Comparison of ENCODE assay signal across 16 mouse cellular contexts in genomic region chr19:6265727-6266182, GRCm38 (mm10). TPM values are rescaled to one million over a fixed set of nuclear protein-coding genes. Genes with fewer than 3 reads are reported as not detected.
DNase-seq lines count a peak whose midpoint lies in the region; ATAC-seq and TF ChIP-seq lines count a peak whose summit lies in the region.
"Had no signal": no experiment of that assay in that cellular context is flagged by ENCODE, and none has a peak within 500 bp of the region (broad histone marks: within the 10 kb centered on the region; RNA-seq: fewer than 3 reads in every experiment).

No protein-coding gene starts in this region.

- peaks cover 85% of the 10 kb centered on the region for H3K4me1 ChIP-seq in E14TG2a.4 (replicated peaks; ENCODE audit: low read depth, low read length)
- H3K4me1 ChIP-seq in intestine, postnatal 0 days (replicated peaks; ENCODE audit: control insufficient read depth, insufficient read depth, low read length): peaks cover 4% of the 10 kb centered on the region; the same call in 1 of the 2 replicates

- H3K4me3 ChIP-seq in left cerebral cortex, adult 2 months: no peak overlapping the region
- no peak overlapping the region for H3K4me3 ChIP-seq in E14TG2a.4 (replicated peaks; ENCODE audit: low read length)
- peak overlapping the region; percentile 62 for H3K4me3 ChIP-seq in intestine, postnatal 0 days (ENCODE audit: low read depth, low read length)
- H3K4me3 ChIP-seq: erythroblast, embryonic 14.5 days; hindbrain, embryonic 15.5 days; kidney, embryonic 15.5 days; limb, embryonic 12.5 days had no signal

- H3K36me3 ChIP-seq in E14TG2a.4 (ENCODE audit: insufficient read depth, low read length): peaks cover 28% of the 10 kb centered on the region
- H3K36me3 ChIP-seq in intestine, postnatal 0 days (ENCODE audit: control insufficient read depth, insufficient read depth): peaks cover 16% of the 10 kb centered on the region

- 39% methylated on average over 6 of the region's 6 CpGs for WGBS in intestine, postnatal 0 days

- no peak for ATAC-seq in intestine, postnatal 0 days

- H3K4me2 ChIP-seq in intestine, postnatal 0 days (replicated peaks; ENCODE audit: low read depth): peak overlapping the region; percentile 77
- H3K4me2 ChIP-seq: hindbrain, embryonic 15.5 days; kidney, embryonic 15.5 days; limb, embryonic 12.5 days had no signal

- peak; percentile 72 for DNase-seq in cerebellum, adult 11-12 months
- DNase-seq in cerebellum, postnatal 4 days (ENCODE audit: low spot score in 2 of 2): no peak
- DNase-seq in left cerebral cortex, adult 2 months (ENCODE audit: extremely low spot score in 1 of 2, low spot score in 2 of 2): no peak
- no peak for DNase-seq in left cerebral cortex, postnatal 14 days (ENCODE audit: low spot score in 2 of 2)
- no peak for DNase-seq in right cerebral cortex, postnatal 36 days (ENCODE audit: low spot score in 2 of 2)
- no peak for DNase-seq in layer of hippocampus, adult 11-12 months (ENCODE audit: low spot score)
- DNase-seq: adrenal gland, postnatal 10 days; layer of hippocampus, adult 9-11 months had no signal

- no peaks in the 10 kb centered on the region for H3K27me3 ChIP-seq in E14TG2a.4 (ENCODE audit: insufficient read depth, low read length)
- H3K27me3 ChIP-seq in intestine, postnatal 0 days (replicated peaks; ENCODE audit: control insufficient read depth, insufficient read depth, low read length): no peaks in the 10 kb centered on the region
- H3K27me3 ChIP-seq: hindbrain, embryonic 15.5 days; kidney, embryonic 15.5 days had no signal

- intact Hi-C loops in left cerebral cortex, adult 2 months (cut with DNase I): no loop called here
- intact Hi-C loops in left cerebral cortex, postnatal 14 days (cut with DNase I): no loop called here

- peak; percentile 30 for TF ChIP-seq CTCF in left cerebral cortex, adult 2 months (IDR thresholded peaks at IDR 0.05)
- TF ChIP-seq CTCF in E14TG2a.4 (conservative IDR thresholded peaks at IDR 0.05; ENCODE audit: low read length): peak; percentile 28
- peak; percentile 60 for TF ChIP-seq CTCF in intestine, postnatal 0 days (IDR thresholded peaks at IDR 0.05; ENCODE audit: low read depth)

- peak overlapping the region; percentile 58; the same call in 1 of the 2 replicates for H3K9ac ChIP-seq in intestine, postnatal 0 days (ENCODE audit: low read depth, low read length)
- H3K9ac ChIP-seq: hindbrain, embryonic 15.5 days; kidney, embryonic 15.5 days; limb, embryonic 12.5 days had no signal

- H3K27ac ChIP-seq in left cerebral cortex, adult 2 months: no peak overlapping the region
- peak overlapping the region; percentile 99 for H3K27ac ChIP-seq in intestine, postnatal 0 days (ENCODE audit: low read depth, low read length)
- H3K27ac ChIP-seq: hindbrain, embryonic 15.5 days; kidney, embryonic 15.5 days; limb, embryonic 12.5 days; macrophage had no signal

- no peaks in the 10 kb centered on the region for H3K9me3 ChIP-seq in E14TG2a.4 (ENCODE audit: low read length)
- no peaks in the 10 kb centered on the region for H3K9me3 ChIP-seq in intestine, postnatal 0 days (ENCODE audit: control insufficient read depth)
- H3K9me3 ChIP-seq: hindbrain, embryonic 15.5 days; kidney, embryonic 15.5 days had no signal

RNA-seq across cellular contexts. Expression of gene Ehd1, which starts 10.8 kb away (rescaled TPM):
- total RNA-seq in left cerebral cortex, adult 2 months (2021): 10 to 100 TPM; 36.4 to 43.5 TPM
- total RNA-seq in left cerebral cortex, postnatal 14 days (2021): 10 to 100 TPM; 44.2 to 51.7 TPM
- 177 and 201 TPM in 2 replicates for polyA plus RNA-seq in intestine, postnatal 0 days (2015; fragmentation: Nextera tagmentation; extraction: Ambion mirVana)

RNA-seq across cellular contexts. Expression of gene Atg2a, which starts 24.3 kb away (rescaled TPM):
- 10 to 100 TPM; 37.4 to 40.1 TPM for total RNA-seq in left cerebral cortex, adult 2 months (2021)
- total RNA-seq in left cerebral cortex, postnatal 14 days (2021): 10 to 100 TPM; 37.8 to 38.5 TPM
- 3.6 and 4.0 TPM in 2 replicates for polyA plus RNA-seq in intestine, postnatal 0 days (2015; fragmentation: Nextera tagmentation; extraction: Ambion mirVana)

RNA-seq across cellular contexts. Expression of gene Ppp2r5b, which starts 30.1 kb away (rescaled TPM):
- total RNA-seq in left cerebral cortex, adult 2 months (2021): 100 to 1,000 TPM; 149 to 158 TPM
- total RNA-seq in left cerebral cortex, postnatal 14 days (2021): 100 to 1,000 TPM; 187 to 194 TPM
- polyA plus RNA-seq in intestine, postnatal 0 days (2015; fragmentation: Nextera tagmentation; extraction: Ambion mirVana): 15.2 and 17.1 TPM in 2 replicates

RNA-seq across cellular contexts. Expression of gene Gpha2, which starts 39.6 kb away (rescaled TPM):
- not detected for total RNA-seq in left cerebral cortex, adult 2 months (2021)
- not detected for total RNA-seq in left cerebral cortex, postnatal 14 days (2021)
- 0.26 and 0.34 TPM in 2 replicates for polyA plus RNA-seq in intestine, postnatal 0 days (2015; fragmentation: Nextera tagmentation; extraction: Ambion mirVana)
- polyA plus RNA-seq: erythroblast, embryonic 14.5 days; hindbrain, embryonic 15.5 days; macrophage; neural tube, embryonic 14.5 days had no signal

RNA-seq across cellular contexts. Expression of gene Cdc42bpg, which starts 40.5 kb away (rescaled TPM):
- 1 to 10 TPM; 3.4 to 4.1 TPM for total RNA-seq in left cerebral cortex, adult 2 months (2021)
- 1 to 10 TPM; 2.7 to 3.1 TPM for total RNA-seq in left cerebral cortex, postnatal 14 days (2021)
- polyA plus RNA-seq in intestine, postnatal 0 days (2015; fragmentation: Nextera tagmentation; extraction: Ambion mirVana): 1.8 and 2.3 TPM in 2 replicates
